Mouse (Mus musculus): Measurements from ENCODE around the gene Igfbp6. TPM values are rescaled to one million over a fixed set of nuclear protein-coding genes. Genes with fewer than 3 reads are reported as not detected.

Igfbp6 gene
- polyA plus RNA-seq, 1 experiment from 2014 or later = 0.26 TPM

GRCm38 (mm10) chr15:102112181-102112580 is 32.0 kb upstream of the Igfbp6 start:
- peaks cover 16% of the 10 kb centered on the region for H3K27me3 ChIP-seq (replicated peaks; ENCODE audit: low read depth, poor library complexity, severe bottlenecking)
- DNase-seq (ENCODE audit: low spot score) = no peak
- H3K27ac ChIP-seq (replicated peaks) = no peak overlapping the region
- H3K9me3 ChIP-seq = no peaks in the 10 kb centered on the region
- WGBS = 92% methylated on average over 6 of the region's 6 CpGs
- H3K36me3 ChIP-seq (replicated peaks) = peaks cover 88% of the 10 kb centered on the region
- peaks cover 42% of the 10 kb centered on the region for H3K4me1 ChIP-seq
- H3K4me3 ChIP-seq = no peak overlapping the region

GRCm38 (mm10) chr15:102112827-102113226 is 31.3 kb upstream of the Igfbp6 start:
- no peak for DNase-seq (ENCODE audit: low spot score)
- Histone ChIP-seq H3K27me3 (replicated peaks; ENCODE audit: low read depth, poor library complexity, severe bottlenecking) (peaks cover 10% of the 10 kb centered on the region), H3K4me1 (peaks cover 38% of the 10 kb centered on the region), H3K36me3 (replicated peaks) (peaks cover 94% of the 10 kb centered on the region), H3K27ac (replicated peaks) (no peak overlapping the region), H3K9me3 (no peaks in the 10 kb centered on the region), H3K4me3 (no peak overlapping the region)
- WGBS = 80% methylated on average over 8 of the region's 8 CpGs

DNA sequence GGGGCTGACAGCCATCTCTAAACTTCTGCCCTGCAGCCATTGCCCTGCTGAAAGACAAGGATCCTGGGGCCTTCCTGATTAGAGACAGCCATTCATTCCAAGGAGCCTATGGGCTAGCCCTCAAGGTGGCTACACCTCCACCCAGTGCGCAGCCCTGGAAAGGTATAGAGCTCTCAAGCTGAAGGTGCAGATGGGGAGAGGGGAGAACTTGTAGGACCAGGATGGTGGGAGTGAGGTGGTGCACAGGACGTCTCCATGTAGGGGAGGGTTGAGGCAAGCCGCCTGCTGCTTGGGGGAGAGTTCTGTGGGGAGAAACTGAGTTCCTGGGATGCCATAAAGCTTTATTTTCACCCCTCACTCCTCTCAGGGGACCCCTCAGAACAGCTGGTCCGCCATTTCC is 30.5 kb upstream of the Igfbp6 start:
- peaks cover 1% of the 10 kb centered on the region; the same call in 1 of the 2 replicates for H3K27me3 ChIP-seq (replicated peaks; ENCODE audit: low read depth, poor library complexity, severe bottlenecking)
- H3K4me1 ChIP-seq = peaks cover 38% of the 10 kb centered on the region
- H3K27ac ChIP-seq (replicated peaks) = no peak overlapping the region
- WGBS = 87% methylated on average over 4 of the region's 4 CpGs
- DNase-seq (ENCODE audit: low spot score) = no peak
- H3K36me3 ChIP-seq (replicated peaks) = peaks cover 99% of the 10 kb centered on the region
- no peak overlapping the region for H3K4me3 ChIP-seq
- H3K9me3 ChIP-seq = no peaks in the 10 kb centered on the region

DNA sequence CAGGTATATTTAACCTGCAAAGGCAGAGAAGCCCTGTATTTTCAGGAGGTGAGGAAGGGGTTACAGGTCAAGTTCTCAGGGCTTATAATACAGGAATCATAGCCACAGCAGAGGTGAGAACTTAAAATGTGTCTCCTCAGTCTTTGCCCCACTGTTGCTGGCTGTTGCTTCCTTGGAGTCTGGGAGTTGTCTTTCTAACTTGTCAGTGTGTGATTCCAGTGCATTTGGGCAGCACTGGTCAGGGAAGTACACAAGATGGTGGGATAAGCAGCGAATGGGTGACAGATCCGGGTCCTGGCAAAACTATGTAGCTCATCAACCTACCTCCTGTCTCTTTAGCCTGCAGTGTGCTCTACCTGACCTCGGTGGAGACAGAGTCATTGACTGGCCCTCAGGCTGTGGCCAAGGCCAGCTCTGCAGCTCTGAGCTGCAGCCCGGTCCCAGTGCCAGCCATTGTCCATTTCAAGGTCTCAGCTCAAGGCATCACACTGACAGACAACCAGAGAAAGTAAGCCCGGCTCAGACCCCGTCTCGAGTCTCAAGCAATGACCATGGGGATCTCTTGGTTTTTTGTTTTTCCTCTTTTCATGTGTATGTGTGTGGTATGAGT is 29.4 kb upstream of the Igfbp6 start:
- WGBS = 92% methylated on average over 7 of the region's 7 CpGs
- H3K4me1 ChIP-seq = peaks cover 31% of the 10 kb centered on the region
- no peaks in the 10 kb centered on the region for H3K27me3 ChIP-seq (replicated peaks; ENCODE audit: low read depth, poor library complexity, severe bottlenecking)
- no peak overlapping the region for H3K4me3 ChIP-seq
- DNase-seq (ENCODE audit: low spot score) = no peak
- peaks cover 99% of the 10 kb centered on the region for H3K36me3 ChIP-seq (replicated peaks)
- H3K9me3 ChIP-seq = no peaks in the 10 kb centered on the region
- H3K27ac ChIP-seq (replicated peaks) = no peak overlapping the region

GRCm38 (mm10) chr15:102115731-102116231 is 28.4 kb upstream of the Igfbp6 start:
- no peaks in the 10 kb centered on the region for H3K9me3 ChIP-seq
- H3K27me3 ChIP-seq (replicated peaks; ENCODE audit: low read depth, poor library complexity, severe bottlenecking) = no peaks in the 10 kb centered on the region
- H3K4me3 ChIP-seq = no peak overlapping the region; the same call in 1 of the 2 replicates
- H3K36me3 ChIP-seq (replicated peaks) = peaks cover 100% of the 10 kb centered on the region
- peaks cover 30% of the 10 kb centered on the region for H3K4me1 ChIP-seq
- WGBS = 76% methylated on average over 9 of the region's 9 CpGs
- no peak for DNase-seq (ENCODE audit: low spot score)
- H3K27ac ChIP-seq (replicated peaks) = no peak overlapping the region

GRCm38 (mm10) chr15:102116753-102117415 is 27.3 kb upstream of the Igfbp6 start:
- no peaks in the 10 kb centered on the region for H3K27me3 ChIP-seq (replicated peaks; ENCODE audit: low read depth, poor library complexity, severe bottlenecking)
- 82% methylated on average over 11 of the region's 11 CpGs for WGBS
- no peaks in the 10 kb centered on the region for H3K9me3 ChIP-seq
- peaks cover 24% of the 10 kb centered on the region for H3K4me1 ChIP-seq
- peaks cover 100% of the 10 kb centered on the region for H3K36me3 ChIP-seq (replicated peaks)
- H3K4me3 ChIP-seq = no peak overlapping the region
- no peak overlapping the region for H3K27ac ChIP-seq (replicated peaks)
- no peak for DNase-seq (ENCODE audit: low spot score)

GRCm38 (mm10) chr15:102117461-102118443 is 26.4 kb upstream of the Igfbp6 start:
- Histone ChIP-seq H3K9me3 (no peaks in the 10 kb centered on the region), H3K4me1 (peaks cover 22% of the 10 kb centered on the region), H3K27ac (replicated peaks) (no peak overlapping the region), H3K27me3 (replicated peaks; ENCODE audit: low read depth, poor library complexity, severe bottlenecking) (no peaks in the 10 kb centered on the region), H3K36me3 (replicated peaks) (peaks cover 99% of the 10 kb centered on the region), H3K4me3 (no peak overlapping the region)
- peak; percentile 33 for DNase-seq (ENCODE audit: low spot score)
- 62% methylated on average over 19 of the region's 19 CpGs for WGBS

GRCm38 (mm10) chr15:102118591-102118990 is 25.6 kb upstream of the Igfbp6 start:
- Histone ChIP-seq H3K27me3 (replicated peaks; ENCODE audit: low read depth, poor library complexity, severe bottlenecking) (no peaks in the 10 kb centered on the region), H3K4me3 (no peak overlapping the region), H3K9me3 (no peaks in the 10 kb centered on the region), H3K4me1 (peaks cover 15% of the 10 kb centered on the region), H3K27ac (replicated peaks) (0 out of 2 replicates have a peak overlapping the region, but pooled peaks have one; percentile 8), H3K36me3 (replicated peaks) (peaks cover 97% of the 10 kb centered on the region)
- 81% methylated on average over 4 of the region's 4 CpGs for WGBS
- DNase-seq (ENCODE audit: low spot score) = no peak

GRCm38 (mm10) chr15:102119121-102119830 is 24.9 kb upstream of the Igfbp6 start:
- Histone ChIP-seq H3K9me3 (no peaks in the 10 kb centered on the region), H3K36me3 (replicated peaks) (peaks cover 92% of the 10 kb centered on the region), H3K27ac (replicated peaks) (no peak overlapping the region), H3K4me1 (peaks cover 13% of the 10 kb centered on the region), H3K27me3 (replicated peaks; ENCODE audit: low read depth, poor library complexity, severe bottlenecking) (no peaks in the 10 kb centered on the region), H3K4me3 (no peak overlapping the region)
- WGBS = 73% methylated on average over 8 of the region's 8 CpGs
- DNase-seq (ENCODE audit: low spot score) = no peak

- WGBS = 70% methylated on average over 2 of the region's 2 CpGs
- Histone ChIP-seq H3K36me3 (replicated peaks) (peaks cover 92% of the 10 kb centered on the region), H3K4me1 (peaks cover 13% of the 10 kb centered on the region), H3K9me3 (no peaks in the 10 kb centered on the region), H3K27ac (replicated peaks) (no peak overlapping the region), H3K27me3 (replicated peaks; ENCODE audit: low read depth, poor library complexity, severe bottlenecking) (no peaks in the 10 kb centered on the region), H3K4me3 (no peak overlapping the region)
- no peak for DNase-seq (ENCODE audit: low spot score)
Observed at GRCm38 (mm10) chr15:102119831-102120170, 24.4 kb upstream of the Igfbp6 start.

GRCm38 (mm10) chr15:102120530-102120929 is 23.6 kb upstream of the Igfbp6 start:
- Histone ChIP-seq H3K4me1 (peaks cover 13% of the 10 kb centered on the region), H3K27ac (replicated peaks) (no peak overlapping the region; the same call in 1 of the 2 replicates), H3K36me3 (replicated peaks) (peaks cover 92% of the 10 kb centered on the region), H3K4me3 (no peak overlapping the region; the same call in 1 of the 2 replicates), H3K9me3 (no peaks in the 10 kb centered on the region), H3K27me3 (replicated peaks; ENCODE audit: low read depth, poor library complexity, severe bottlenecking) (no peaks in the 10 kb centered on the region)
- DNase-seq (ENCODE audit: low spot score) = no peak
- 86% methylated on average over 5 of the region's 5 CpGs for WGBS

DNA sequence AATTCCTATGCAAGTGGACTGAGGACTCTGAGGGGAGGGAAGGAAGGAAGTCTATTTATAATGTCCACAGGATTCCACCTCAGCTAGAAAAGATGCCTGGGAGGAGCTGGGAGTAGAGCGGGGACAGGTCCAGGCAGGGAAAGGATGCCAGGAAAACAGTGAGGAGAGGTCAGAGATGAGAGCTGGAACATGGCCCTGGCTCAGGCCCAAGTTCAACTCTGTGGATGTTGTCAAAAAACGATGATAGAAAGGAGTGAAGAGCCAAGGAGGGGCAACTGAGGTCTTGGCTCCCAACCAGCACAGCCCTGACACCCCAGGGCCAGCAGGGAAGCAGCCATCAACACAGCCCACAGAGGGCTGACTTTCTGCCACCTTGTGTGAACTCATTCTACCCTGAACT is 17.9 kb upstream of the Igfbp6 start:
- 79% methylated on average over 2 of the region's 2 CpGs for WGBS
- Histone ChIP-seq H3K4me1 (no peaks in the 10 kb centered on the region), H3K27me3 (replicated peaks; ENCODE audit: low read depth, poor library complexity, severe bottlenecking) (no peaks in the 10 kb centered on the region), H3K27ac (replicated peaks) (no peak overlapping the region), H3K36me3 (replicated peaks) (peaks cover 88% of the 10 kb centered on the region), H3K9me3 (no peaks in the 10 kb centered on the region), H3K4me3 (no peak overlapping the region)
- no peak for DNase-seq (ENCODE audit: low spot score)
